Comparison of ENCODE assay signal across 27 mouse cellular contexts in the genomic region with DNA sequence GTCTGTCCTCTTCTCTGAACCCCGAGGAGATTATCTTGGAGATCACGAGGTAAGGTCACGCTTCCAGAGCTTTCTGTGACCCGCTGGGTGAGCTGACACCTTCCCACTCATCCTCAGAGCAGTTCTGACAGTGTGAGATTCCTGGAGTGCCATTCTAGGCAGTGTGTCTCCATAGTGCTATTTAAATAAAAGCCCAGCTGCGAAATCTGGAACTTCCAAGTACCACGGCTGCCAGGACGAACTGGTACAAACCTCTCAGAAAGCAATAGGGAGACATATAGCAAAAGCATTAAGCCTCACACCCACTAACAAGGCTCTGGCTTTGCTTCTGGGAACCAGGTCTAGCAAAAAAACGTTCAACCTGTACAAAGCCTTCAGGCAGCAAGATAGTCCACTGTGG.
DNase-seq lines count a peak whose midpoint lies in the region; ATAC-seq lines count a peak whose summit lies in the region.
"Had no signal": no experiment of that assay in that cellular context is flagged by ENCODE, and none has a peak within 500 bp of the region (broad histone marks: within the 10 kb centered on the region; RNA-seq: fewer than 3 reads in every experiment).

No protein-coding gene starts in this region.

- no peak overlapping the region for H3K4me2 ChIP-seq in heart, embryonic 16.5 days (ENCODE audit: low read depth, low read length)
- H3K4me2 ChIP-seq in liver, embryonic 11.5 days = no peak overlapping the region
- H3K4me2 ChIP-seq: hindbrain, embryonic 14.5 days; limb, embryonic 15.5 days; liver, embryonic 15.5 days; lung, embryonic 15.5 days; midbrain, embryonic 13.5 days had no signal

- DNase-seq in heart, postnatal 25 days (ENCODE audit: low spot score) = no peak
- peak; percentile 34 to 49 for DNase-seq in right cerebral cortex, postnatal 10 days (ENCODE audit: low spot score in 2 of 2)
- DNase-seq in right cerebral cortex, postnatal 4 days = no peak
- DNase-seq in left cerebral cortex, postnatal 10 days (ENCODE audit: extremely low spot score in 1 of 2, low spot score in 2 of 2) = peak; percentile 18
- DNase-seq in telencephalon, adult 2 months (ENCODE audit: low read depth, low spot score) = peak; percentile 40
- DNase-seq in layer of hippocampus, adult 9-11 months = no peak
- DNase-seq in liver, embryonic 11.5 days (ENCODE audit: low spot score) = no peak
- DNase-seq: adrenal gland, adult 2 months; B cell, adult 2 months; cerebellum, adult 18-20 months; cerebellum, postnatal 14 days; forebrain, postnatal 0 days; kidney, adult 8-10 months; kidney, postnatal 14 days; layer of hippocampus, postnatal 36 days; lung, postnatal 36 days; spleen, adult 18-20 months had no signal

- 0 out of 2 replicates have a peak, but pooled peaks have one; percentile 41 for ATAC-seq in heart, embryonic 16.5 days (replicated peaks; ENCODE audit: extremely low read depth, insufficient read depth, low FRiP score)
- no peak for ATAC-seq in liver, embryonic 11.5 days (replicated peaks; ENCODE audit: low FRiP score)
- ATAC-seq: forebrain, postnatal 0 days; inflammation-experienced regulatory T-cells, adult 6 months; midbrain, embryonic 13.5 days had no signal

- H3K36me3 ChIP-seq in heart, embryonic 16.5 days (ENCODE audit: control insufficient read depth, insufficient read depth) = no peaks in the 10 kb centered on the region
- no peaks in the 10 kb centered on the region for H3K36me3 ChIP-seq in liver, embryonic 11.5 days (ENCODE audit: control insufficient read depth, insufficient read depth, low read length)
- H3K36me3 ChIP-seq: G1E; limb, embryonic 15.5 days; liver, embryonic 15.5 days; lung, embryonic 15.5 days; midbrain, embryonic 13.5 days had no signal

- H3K9ac ChIP-seq in heart, embryonic 16.5 days (ENCODE audit: low read length) = no peak overlapping the region
- H3K9ac ChIP-seq in liver, embryonic 11.5 days (ENCODE audit: low read depth, low read length) = no peak overlapping the region
- H3K9ac ChIP-seq: forebrain, postnatal 0 days; hindbrain, embryonic 14.5 days; limb, embryonic 15.5 days; liver, embryonic 15.5 days; lung, embryonic 15.5 days; midbrain, embryonic 13.5 days had no signal

- no peak overlapping the region for H3K27ac ChIP-seq in heart, embryonic 16.5 days (ENCODE audit: low read length)
- no peak overlapping the region for H3K27ac ChIP-seq in liver, embryonic 11.5 days (ENCODE audit: low read depth, low read length)
- H3K27ac ChIP-seq: hindbrain, embryonic 14.5 days; limb, embryonic 15.5 days; liver, embryonic 15.5 days; lung, embryonic 15.5 days; midbrain, embryonic 13.5 days had no signal

- peaks cover 21% of the 10 kb centered on the region for H3K4me1 ChIP-seq in heart, embryonic 16.5 days (ENCODE audit: control insufficient read depth, insufficient read depth, low read length)
- H3K4me1 ChIP-seq in liver, embryonic 11.5 days (replicated peaks; ENCODE audit: control insufficient read depth, insufficient read depth, low read length) = no peaks in the 10 kb centered on the region
- H3K4me1 ChIP-seq: liver, embryonic 15.5 days; midbrain, embryonic 13.5 days had no signal

- intact Hi-C loops in heart, postnatal 25 days (cut with DNase I) = no loop called here
- intact Hi-C loops in left cerebral cortex, postnatal 10 days (cut with DNase I) = no loop called here

- 32% methylated on average over 8 of the region's 8 CpGs for WGBS in heart, embryonic 16.5 days
- 54% methylated on average over 8 of the region's 8 CpGs for WGBS in liver, embryonic 11.5 days

- no peak overlapping the region for H3K4me3 ChIP-seq in heart, embryonic 16.5 days (ENCODE audit: low read length)
- H3K4me3 ChIP-seq in liver, embryonic 11.5 days (ENCODE audit: low read depth, low read length) = no peak overlapping the region
- H3K4me3 ChIP-seq: limb, embryonic 15.5 days; liver, embryonic 15.5 days; lung, embryonic 15.5 days; megakaryocyte, embryonic 14.5 days; midbrain, embryonic 13.5 days had no signal

- no peaks in the 10 kb centered on the region for H3K9me3 ChIP-seq in heart, embryonic 16.5 days (replicated peaks; ENCODE audit: control insufficient read depth, low read length)
- H3K9me3 ChIP-seq in liver, embryonic 11.5 days (ENCODE audit: control insufficient read depth, low read length) = no peaks in the 10 kb centered on the region
- H3K9me3 ChIP-seq: G1E; limb, embryonic 15.5 days; liver, embryonic 15.5 days; lung, embryonic 15.5 days; megakaryocyte, embryonic 14.5 days; midbrain, embryonic 13.5 days had no signal

- H3K27me3 ChIP-seq in heart, embryonic 16.5 days (ENCODE audit: control insufficient read depth, insufficient read depth, low read length) = no peaks in the 10 kb centered on the region
- H3K27me3 ChIP-seq in liver, embryonic 11.5 days (replicated peaks; ENCODE audit: control insufficient read depth, insufficient read depth, low read length) = no peaks in the 10 kb centered on the region
- H3K27me3 ChIP-seq: CH12.LX; limb, embryonic 15.5 days; liver, embryonic 15.5 days; lung, embryonic 15.5 days; megakaryocyte, embryonic 14.5 days; midbrain, embryonic 13.5 days had no signal

Comparison
In these comparisons a context has a peak if more than half of its experiments do, and no peak if none do; other contexts are left out.
1. DNase-seq: peak in right cerebral cortex, postnatal 10 days (2 of 2), left cerebral cortex, postnatal 10 days (2 of 2) and telencephalon, adult 2 months (single experiment); none in heart, postnatal 25 days (single experiment), right cerebral cortex, postnatal 4 days (single experiment), layer of hippocampus, adult 9-11 months (single experiment) and liver, embryonic 11.5 days (single experiment).